Mouse (Mus musculus) left cerebral cortex, adult 9 months (tissue): ENCODE results near the gene Ddc.

Source experiments
- DNase-seq, 2 experiments: peaks; one replicate each; pipeline ENCODE4 v3.0.0; 2022; ENCODE audit warnings: low spot score in 2 of 2

The Ddc gene

GRCm38 (mm10) chr11:11897645-11898357, at the start of gene Ddc:
Ddc (minus strand) TSS chr11:11898144.
- no peak for DNase-seq

DNA sequence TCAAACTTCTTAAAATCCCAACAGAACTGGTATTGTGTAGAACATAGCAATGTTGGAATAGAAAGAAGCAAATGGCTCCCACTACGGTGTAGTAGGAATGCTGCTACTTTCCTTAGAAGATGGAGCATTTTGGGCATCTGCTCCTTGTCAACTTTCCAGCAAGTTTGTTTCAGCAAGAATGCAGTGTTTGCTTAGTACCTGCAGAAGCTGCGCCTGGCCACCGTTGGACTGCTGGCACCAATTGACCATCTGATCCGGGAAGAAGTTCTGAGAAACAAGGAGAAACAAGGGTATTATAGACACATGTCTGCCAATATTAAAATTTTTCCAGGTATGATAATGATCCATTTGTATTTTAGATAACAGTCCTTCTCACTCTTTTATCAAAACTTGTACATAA, 47.8 kb upstream of the Ddc start:
- DNase-seq: no peak

DNA sequence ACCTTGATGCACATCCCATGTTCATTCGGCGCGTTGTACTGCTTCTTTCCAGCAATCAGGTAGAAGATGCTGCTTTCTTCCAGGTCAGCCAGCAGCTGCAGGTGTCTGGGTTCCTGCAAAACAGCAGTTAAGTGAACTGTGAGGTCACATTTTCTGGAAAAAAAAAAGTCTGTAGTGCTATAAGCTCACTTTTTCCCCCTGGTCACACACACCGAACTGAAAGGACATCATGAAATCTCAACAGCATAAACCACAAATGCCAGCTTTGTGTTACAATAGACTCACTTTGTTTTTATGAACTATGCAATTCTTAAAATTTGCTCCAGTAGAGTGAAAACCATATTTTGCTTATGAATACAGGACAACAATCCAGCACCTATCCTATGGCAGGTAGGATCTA, 46.9 kb upstream of the Ddc start:
- DNase-seq: no peak

DNA sequence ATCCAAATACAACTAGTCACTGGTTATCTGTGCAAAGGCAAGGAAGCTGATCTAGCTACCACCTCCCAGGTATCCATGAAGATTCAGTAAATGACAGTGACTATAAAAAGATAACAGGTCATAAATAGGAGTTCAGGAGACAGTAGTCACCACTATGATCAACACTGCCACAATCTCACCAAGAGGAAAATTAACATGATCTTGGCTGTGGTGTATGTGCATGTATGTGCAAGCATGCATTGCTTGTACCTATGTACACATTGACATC, 46.1 kb upstream of the Ddc start:
- DNase-seq: no peak

DNA sequence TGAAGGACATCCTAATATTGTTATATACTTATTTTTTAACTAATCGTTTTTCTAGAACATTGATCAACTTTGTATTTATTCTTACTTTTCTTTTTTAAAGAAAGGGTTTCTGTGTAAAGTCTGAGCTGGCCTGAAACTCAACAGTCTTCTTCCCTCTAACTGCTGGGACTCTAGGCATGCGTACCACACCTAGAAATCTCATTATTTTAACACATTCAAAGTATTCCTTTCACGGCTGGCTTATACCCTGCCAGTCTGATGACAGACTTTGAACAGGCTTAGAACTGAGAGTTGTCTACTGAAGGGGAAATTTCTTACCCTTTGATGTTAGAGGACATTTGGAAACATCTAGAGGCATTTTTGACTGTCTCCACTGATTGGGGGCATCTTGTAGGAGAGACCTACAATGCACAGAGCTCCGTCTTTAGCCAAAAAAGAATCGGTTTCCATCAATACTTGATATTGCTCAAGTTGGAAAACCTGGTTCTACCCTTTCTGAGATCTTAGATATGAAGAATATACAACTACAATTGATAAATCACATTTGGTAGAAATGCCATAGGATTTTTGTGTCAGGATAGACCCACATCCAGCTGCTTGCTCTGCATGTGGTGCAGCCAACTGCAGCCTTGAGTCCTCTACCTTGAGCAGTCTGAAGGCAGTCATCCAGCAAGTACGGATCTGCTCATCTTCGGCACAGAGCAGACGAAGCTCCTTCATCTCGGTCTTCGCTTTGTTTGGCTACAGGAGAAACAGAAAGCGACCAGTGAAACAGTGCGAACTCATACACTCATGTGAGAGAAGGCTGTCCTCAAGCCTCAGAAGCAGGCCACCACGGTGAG, 45.5 kb upstream of the Ddc start:
- DNase-seq: no peak

GRCm38 (mm10) chr11:11942320-11943217, 44.6 kb upstream of the Ddc start:
- no peak for DNase-seq

GRCm38 (mm10) chr11:11940833-11941681, 43.1 kb upstream of the Ddc start:
- no peak for DNase-seq

GRCm38 (mm10) chr11:11939611-11940010, 41.7 kb upstream of the Ddc start:
- no peak for DNase-seq

- DNase-seq: no peak
These were observed 40.6 kb upstream of the Ddc start for GRCm38 (mm10) chr11:11938591-11938990.

DNA sequence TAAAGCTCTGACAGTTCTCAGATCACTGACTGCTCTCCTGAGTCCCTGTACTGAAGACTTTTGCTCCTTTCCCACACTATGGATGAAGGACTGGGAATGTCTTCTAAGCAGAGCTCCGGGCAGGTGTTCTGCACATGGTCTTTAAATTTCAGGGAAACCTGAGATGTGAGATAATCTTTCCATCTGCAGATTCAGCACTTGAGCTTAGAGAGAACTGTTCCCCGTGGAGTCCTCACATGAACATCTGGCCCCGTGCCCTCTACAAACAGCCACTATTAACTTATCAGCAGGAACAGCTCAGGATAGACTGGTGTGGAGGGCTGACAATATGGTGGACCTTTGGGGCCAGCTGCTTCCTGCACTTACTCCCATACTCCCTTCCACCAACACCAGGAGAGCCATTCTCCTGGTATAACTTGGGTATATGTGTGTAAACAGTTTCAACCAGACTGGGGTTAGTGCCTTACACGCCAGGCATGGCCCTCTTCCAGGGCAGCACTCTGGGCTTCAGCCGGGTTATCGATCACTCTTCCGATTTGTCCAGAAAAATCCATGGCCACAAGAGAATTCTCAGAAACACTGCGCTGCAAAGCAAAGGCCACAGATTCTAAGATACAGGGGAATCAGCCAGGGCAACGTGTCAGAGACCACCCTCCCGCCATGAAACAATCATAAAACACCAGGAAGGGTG, 39.5 kb upstream of the Ddc start:
- no peak for DNase-seq

DNA sequence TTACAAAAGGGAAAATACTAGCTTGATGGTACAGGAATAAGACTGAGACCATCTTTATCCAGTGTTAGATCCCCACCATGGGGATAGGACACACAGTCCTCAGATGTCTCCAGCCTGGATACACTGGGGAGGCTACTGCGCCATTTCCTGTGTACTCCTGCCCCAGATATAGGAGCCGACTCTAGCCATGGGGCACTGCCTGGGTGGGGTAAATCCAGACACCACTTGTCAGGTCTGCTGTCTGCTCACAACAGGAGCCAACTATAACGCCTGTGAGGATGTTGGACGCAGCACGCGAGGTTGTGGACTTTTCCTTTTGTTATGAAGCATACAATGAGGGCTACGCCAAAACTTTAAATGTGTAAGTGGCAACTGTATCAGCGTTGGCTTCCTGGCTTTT, 36.9 kb upstream of the Ddc start:
- no peak for DNase-seq

GRCm38 (mm10) chr11:11932102-11932789, 34.3 kb upstream of the Ddc start:
- peak; percentile 25 to 47 for DNase-seq

DNA sequence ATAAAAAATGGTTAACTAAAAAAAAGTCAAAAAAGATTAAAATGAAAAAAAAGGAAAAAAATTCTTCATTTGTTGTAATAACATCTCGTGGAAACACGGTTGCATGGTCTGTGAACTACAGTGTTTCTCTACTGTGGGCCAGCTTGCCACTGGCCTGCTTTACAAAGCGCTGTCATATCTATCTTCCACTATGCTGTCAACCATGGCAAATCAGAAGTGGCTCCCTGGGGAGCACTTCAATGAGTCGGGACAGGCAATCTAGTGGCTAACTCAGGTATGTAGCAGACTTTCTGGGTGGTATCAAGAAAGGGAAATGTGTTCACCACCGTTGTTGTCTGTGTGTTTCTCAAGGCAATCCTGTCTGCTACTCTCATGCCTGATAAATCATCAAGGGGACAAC, 33.7 kb upstream of the Ddc start:
- DNase-seq: no peak

GRCm38 (mm10) chr11:11930527-11930926, 32.6 kb upstream of the Ddc start:
- no peak for DNase-seq

GRCm38 (mm10) chr11:11929059-11929458, 31.1 kb upstream of the Ddc start:
- DNase-seq: no peak

DNA sequence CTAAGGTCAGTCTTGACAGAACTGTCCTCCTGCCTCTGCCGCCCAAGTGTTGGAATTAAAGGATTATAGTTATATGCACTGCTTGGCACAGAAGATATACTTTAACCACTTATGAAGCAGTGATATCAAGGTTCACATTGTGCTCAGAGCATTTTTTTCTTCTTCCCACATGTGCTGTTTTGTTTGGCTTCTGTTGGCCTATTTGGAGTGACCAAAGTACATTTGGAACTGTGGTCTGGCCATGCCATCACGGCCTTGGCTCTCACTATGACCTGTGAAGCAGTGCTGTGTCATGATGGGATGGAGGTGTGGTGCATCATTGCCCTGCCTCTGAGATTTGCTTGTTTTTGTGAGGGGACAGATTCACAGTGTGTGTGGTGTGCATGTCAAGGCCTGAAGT, 30.6 kb upstream of the Ddc start:
- no peak for DNase-seq

- no peak for DNase-seq
These were observed 26.0 kb upstream of the Ddc start for GRCm38 (mm10) chr11:11923900-11924299.

DNA sequence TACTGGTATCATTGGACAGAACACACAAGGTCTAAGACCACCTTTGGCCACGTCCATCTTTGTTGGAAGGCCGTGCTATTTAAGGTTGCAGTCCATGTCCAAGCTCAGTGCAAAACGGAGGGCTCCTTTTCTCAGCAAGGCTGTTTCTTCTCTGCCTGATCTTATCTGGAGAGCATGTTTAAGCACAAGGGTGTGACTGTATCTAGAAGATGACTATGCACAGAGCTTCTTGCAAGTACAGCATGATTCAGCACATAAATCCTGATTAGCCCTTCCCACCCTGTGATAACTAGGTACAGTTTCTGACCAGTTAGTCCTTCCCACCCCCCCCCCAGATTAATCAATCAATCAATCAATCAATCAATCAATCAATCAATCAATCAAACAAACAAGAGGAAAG, 25.4 kb upstream of the Ddc start:
- DNase-seq: no peak

DNA sequence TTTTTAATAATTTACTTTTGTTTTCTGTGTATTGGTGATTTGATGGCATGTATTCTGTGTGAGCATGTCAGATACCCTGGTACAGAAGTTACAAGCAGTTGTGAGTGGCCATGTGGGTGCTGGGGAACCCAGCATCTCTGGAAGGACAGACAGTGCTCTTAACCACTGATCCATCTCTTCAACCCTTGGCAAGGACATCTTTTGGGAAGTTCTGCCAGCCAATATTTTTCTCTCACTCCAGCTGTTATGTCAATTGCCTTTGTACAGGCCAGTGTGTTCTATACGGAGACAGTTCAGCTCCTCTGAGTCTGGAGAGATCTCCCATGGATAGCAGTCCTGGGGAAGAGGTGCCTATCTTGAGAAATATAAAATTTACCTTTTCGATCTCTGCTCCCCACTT, 24.2 kb upstream of the Ddc start:
- no peak for DNase-seq

GRCm38 (mm10) chr11:11907703-11908413, 9.9 kb upstream of the Ddc start:
- peak in 1 of 2 experiments; percentile 32 for DNase-seq
